Mouse (Mus musculus) urinary bladder, postnatal 25 days (tissue): ENCODE measurements around the gene Cbx4.

Experiments
- DNase-seq: peaks from one replicate; pipeline ENCODE4 v3.0.0; 2022; ENCODE audit warnings: low spot score

The Cbx4 gene

DNA sequence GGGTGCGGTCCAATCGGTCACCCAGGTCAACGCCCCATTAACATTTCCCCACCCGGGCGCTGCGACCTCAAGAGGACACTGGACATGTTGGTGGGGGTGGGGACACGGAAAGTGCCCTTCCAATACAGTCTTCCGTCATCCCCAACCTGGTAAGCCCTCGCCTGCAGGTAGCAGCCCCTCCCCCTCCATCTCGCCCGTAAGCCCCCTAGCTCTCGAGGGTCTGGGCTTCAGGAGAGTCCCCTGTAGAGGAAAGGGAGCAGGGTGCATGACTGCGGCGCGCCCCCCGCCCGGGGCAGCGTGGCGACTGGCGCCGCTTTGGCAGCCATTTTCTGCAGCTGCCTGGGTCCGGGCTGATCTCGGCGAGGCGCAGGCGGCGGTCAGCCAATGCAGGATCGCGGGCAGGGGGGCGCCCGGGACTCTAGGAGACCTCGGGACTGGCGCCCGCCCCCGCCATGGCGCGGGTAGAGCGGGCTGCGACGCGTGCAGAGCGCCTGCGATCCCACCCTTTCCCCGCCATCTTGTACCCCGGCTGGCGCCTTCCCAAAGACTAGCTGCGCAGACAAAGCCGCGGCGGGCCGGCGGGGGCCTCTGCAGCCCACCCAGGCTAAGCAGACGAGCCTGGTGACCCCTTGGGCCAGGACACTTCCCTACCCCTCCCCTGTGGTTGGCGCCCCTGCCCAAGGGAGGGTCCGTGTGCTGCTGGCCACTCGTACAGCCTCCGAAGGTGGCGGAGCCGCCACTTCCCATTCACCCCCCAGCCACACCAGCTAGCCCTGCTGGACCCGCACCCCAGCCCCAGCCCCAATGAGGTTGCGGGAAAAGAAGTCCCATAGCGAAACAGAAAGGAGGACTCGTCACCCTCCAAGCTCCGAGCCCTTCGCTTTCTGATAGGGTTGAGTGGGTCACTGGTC is 29.5 kb downstream of the Cbx4 start:
- DNase-seq, result peak; percentile 51

DNA sequence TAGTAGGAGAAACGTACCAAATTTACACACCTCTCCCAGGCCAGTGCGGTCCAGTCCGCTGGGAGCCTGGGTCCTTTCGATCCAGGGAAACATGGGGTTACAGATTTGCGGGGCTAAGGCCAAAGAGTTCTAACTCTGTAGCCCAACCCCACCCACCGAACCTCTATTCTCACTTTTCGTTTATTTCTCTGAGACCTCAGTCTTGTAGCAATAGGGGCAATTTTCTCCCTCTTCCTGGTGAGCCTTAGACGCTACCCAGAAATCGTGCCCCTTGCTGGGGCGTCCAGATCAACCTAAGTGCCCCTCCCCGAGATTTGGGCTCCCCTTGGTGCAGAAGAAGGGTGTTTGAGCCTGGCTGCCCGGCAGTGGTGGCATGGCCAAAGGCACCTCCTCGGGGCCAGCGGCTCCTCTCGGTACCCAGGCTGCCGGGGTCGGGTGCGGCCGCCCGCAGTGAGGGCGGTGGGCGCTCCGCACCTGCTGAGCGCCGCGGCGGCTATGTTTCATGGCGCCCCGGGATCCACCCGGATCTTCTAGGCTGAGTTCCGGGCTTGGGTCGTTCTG is 30.4 kb downstream of the Cbx4 start:
- peak; percentile 23 for DNase-seq

DNA sequence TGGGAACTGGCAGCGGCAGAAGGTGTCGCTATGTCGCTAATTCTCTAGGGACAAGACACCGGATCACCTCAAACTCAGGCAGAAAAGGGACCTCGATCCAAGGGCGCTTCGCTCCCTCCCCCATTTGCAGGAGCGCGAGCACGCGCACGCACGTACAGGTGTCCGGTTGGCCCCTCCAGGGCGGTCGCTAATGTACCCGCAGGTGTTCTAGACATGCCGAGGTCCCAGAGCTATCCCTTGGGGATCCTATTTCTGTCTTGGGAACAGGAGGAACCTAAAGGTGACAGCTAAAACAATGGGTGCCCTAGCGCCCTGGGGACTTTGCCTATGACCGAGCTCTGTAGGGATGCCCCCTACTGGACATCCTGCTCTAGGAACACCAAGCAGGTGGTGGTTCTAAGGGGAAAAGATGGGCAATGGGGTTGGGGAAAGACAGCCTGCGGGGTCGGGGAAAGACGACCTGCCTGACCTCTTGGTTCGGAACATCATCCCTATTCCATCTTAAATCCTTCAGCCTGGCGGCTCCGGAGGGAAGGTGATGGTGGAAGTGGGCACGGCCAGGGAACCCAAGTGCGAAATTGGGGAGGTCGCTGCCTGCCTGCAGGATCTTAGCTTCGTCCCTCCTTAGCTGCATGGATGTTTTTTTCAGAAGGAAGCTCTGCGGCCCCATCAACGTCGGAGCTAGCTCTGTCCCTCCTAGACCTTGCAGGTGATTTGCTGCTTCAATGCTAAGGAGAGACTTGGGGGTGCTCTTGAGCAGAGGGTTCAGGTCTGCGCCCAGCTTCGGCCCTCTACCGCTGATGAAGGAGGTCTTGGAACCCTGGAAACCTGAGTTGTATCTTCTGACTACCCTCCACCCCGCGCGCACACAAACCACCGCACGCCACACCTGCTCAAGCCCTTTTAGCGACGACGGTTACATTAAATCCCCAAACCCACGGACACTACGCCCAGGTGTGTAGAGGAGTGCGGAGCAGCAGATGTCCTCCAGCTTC is 31.4 kb downstream of the Cbx4 start:
- DNase-seq, result peak; percentile 33

DNA sequence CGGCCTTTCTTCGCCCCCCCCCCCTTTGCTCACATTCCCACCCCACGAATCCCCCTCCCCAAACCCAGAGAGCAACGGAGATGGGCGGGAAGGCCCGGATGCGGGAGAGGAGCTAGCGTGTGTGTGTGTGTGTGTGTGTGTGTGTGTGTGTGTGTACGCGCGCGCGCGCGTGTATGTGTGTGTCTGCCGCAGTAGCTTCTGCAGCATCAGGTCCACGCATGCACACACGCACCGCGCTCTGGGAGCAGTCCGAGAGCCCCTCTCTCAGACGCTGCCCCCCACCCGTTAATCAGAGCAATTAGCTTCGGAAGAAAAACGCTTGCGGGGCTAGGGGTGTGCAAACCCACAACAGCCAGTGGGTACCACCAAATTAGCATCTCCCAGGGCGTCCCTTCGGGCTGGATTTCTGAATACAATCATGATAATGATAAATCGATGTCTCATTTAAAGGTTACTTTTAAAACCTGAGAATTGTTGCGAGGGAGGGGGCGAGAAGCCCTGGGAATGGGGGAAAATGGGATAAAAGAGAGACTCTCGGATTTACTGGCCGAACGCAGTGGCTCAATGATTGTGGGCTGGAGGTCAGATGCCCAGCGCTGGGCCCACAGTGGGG is 32.2 kb downstream of the Cbx4 start:
- DNase-seq, result peak; percentile 18

DNA sequence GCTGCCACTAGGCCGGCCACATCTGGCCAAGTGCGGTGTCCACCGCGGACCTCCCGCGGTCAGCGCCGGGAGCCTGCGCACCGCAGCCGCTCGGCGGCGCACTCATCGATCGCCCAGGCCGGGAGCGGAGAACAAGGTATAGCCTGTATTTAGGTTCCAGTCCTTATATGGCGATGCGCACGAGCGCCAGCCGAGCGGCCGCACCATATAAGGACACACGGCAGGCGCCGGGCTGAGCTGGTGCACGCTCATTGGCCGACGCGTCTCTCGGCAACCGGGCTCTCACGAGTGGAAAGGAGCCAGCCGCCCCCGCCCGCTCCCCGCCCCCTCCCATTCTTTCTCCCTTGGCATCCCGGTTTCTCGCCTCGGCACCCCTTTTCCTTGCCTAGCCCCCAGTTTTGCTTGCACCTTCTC is 32.8 kb downstream of the Cbx4 start:
- peak; percentile 66 for DNase-seq

DNA sequence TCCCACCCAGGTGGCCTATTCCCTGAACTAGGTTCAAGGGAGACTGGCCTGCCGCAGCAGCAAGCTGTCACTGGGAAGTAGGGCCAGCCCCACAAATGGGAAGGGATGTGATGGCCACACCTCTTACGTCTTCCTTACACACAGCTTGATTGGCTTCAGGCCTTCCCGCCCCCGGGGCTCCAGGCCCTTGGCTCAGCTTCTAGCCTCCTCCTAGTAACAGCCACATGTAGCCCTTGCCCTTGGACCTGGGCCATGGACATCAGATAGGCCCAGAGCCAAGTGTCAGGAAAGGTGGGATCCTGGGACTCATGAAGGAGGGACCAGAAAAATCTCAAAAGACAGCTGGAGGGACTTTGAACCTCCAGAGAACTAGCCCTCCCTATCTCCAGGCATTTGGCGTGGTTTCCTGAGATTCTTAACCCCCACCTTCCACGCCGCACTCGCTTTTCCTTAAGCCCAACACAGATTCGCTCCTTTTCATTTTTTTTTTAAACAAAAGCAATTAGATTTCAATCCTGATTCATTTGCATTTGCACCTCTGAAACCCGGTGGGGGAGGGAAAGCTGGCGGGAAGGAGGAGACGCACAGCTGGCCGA is 33.3 kb downstream of the Cbx4 start:
- peak; percentile 23 for DNase-seq

DNA sequence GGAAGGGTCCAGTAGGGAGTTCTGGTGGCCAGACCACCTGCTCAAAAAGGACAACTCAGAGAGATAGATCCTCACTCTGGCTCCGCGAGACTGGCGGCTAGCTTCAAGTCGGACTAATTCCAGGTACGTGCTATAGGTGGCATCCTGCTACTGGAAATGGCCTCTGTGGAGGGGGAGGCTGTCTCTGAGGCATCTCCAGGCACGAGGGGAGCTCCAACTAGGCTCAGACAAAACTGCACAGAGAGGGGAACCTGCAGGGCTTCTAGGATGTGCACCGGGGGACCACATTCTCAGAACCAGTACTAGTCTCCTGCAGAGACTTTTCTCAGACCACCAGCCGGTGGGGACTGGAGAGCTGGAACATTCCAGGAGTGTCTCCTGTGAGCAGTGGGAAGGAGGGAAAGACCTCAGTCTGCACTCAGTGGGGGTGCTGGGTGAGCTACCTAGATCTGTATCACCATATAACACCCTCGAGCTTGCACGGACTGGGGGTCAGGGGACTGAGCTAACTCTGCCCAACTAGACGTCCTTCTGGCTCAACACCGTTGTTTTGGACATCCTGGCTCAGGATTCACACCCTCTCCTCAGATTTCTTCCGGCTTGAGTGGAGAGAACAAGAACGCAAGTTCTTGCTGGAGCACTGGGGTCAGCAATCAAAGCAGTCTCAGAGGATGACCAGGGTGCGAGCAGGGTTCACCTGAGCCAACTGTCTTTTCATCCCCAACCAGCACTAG is 33.9 kb downstream of the Cbx4 start:
- peak; percentile 15 for DNase-seq

DNA sequence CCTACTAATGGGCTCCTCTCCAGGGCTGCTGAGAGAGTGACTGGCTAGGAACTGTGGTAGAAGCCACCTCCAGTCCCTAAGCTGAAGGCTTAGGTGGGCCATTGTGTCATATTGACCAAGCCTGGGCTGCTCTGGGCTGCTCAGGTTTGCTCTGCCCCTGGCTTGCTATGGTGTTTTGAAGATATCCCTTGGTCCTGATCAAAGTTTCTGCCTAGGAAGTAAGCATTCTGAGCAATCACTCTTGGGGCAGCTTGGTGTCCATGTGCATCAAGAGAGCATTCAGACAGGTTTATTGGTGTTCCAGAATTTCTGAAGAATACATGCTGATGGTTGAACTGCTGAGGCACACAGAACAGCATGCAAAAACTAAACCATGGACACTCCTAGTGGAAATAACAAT is 34.6 kb downstream of the Cbx4 start:
- DNase-seq, result no peak

DNA sequence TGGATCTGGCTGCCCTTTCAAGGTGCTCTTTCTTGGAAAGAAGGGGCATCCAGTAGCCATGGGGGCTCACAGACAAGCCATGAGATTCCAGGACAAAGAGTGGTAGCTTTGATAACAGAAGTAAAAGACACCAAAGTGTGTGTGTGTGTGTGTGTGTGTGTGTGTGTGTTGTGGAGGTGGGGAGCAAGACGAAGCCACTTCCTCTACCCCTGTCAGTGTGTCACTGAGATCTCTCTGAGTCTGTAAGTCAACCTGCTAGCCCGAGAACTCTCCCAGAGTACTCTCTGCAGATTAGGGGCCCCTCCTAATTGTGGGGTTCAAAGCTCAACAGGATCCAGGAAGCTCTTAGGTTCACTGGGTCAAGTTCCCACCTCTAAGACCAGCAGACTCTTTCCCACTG is 35.7 kb downstream of the Cbx4 start:
- DNase-seq, result no peak

DNA sequence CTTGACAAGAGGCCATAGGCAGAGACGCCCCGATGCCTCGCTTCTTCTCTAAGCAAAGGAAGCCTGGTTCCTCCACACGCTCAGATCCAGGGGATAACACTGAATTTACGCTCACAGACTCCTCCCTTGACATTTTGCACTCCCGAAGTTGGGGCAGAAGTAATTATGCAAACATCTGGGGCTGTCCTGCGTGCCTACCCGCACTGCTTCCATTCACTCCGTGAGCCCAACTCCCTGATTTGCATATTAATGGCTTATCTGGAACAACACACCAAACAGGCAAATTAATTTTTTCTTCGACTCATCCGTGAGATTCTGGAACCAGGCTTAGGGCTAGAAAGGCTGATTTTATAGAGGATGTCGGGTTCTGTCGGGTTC is 37.9 kb downstream of the Cbx4 start:
- no peak for DNase-seq

DNA sequence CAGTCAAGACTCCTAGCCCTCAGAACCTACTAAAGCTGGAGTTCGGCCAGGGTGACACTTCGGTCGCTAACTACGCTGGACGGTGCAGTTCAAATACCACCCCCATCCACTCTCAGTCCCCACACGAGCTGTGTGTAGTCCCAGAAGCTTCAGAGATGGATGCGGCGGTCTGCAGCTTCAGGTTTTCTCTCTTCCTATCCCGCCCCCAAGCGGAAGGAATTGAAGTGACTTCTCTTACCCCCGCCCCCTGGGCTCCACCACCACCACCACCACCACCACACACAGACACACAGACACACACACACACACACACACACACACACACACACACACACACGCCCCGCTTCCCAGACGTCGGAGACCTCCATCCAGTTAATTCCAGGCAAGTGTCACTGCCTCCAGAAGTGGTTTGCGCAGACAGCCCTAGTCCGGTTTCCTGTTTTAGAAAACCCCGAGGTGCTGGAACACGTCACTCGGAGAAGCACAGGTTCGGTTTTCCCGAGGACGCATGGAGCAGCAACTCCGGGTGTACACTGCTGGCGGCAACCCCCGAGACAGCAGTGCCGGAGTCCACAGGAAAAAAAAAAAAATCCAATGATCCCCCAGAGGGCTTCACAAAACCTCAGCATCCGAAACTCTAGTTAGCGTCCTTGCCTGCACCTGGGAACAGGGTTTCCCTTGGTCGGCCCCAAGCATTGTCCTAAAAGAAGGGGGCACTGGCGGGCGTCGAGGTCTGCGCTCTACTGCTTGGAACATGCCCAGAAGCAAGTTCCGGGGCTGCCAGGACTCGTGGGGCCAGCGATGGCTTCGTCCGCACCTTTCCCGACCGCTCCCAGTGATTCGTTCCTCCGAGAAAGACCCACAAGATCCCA is 38.5 kb downstream of the Cbx4 start:
- peak; percentile 31 for DNase-seq

DNA sequence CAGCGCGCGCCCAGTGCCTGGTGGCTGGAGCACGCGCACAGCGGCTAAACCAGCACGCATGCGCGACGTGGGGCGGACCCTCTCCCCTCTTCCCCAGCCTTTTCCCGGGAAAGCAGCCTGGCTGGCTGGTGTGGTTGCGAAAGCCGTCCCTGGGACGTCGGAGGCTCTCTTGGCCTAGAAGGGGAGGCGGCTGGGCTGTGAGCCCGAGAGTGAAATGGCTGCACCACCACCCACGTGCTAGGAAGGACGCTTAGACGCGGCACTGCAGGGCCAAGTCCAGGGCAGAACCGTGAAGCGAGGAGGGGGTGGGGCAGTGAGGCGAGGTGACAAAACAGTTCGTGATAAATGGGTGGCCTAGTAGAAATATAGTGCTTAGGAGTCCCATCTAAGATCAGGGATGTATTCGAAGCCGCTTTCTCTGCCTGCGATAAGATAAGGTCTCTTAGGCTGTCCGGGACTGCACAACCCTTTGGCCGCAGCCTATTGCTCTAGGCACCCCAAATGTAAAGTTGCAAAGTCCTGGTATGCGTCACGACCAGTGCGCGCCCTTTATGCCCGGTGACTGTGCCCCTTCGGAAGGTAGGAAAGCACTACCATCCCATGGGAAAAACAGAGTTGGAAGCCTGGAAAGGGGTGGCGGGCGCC is 39.3 kb downstream of the Cbx4 start:
- peak; percentile 58 for DNase-seq

DNA sequence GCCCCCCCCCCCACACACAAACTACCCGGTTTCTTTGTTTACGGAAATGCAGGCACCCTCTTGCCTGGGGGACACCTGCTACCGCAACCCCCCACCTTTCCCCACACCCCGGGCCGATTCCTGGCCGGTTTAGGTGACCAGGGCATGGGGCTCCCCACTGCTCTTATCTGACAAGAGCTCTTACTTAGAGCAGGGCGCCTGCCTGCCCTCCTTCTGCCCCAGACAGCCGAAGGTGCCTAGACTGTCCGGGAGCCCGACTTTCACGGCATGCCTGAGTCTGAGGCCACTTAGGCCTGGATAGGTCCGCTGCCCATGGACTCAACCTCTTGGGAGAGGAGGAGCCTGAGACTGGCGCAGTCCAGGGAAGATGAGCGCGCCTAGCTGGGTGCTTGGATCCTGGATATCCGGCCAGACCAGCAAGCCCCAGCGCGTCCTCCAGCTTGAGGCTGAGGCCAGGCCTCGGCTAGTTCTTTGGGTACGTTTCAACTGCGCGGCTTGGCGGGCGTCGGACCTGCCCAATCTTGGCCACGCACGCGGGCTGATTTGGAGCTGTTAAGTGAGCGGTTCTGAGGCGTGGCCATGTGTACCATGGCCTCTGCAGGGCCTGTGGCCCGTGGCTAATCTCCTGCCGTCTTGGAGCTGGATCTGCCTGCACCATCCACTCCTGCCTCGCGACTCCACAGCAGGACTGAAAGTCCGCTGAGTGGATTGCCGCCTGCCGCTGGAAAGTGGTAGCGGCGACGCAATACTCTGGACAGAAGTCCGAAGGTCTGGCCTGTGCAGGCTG is 41.3 kb downstream of the Cbx4 start:
- DNase-seq, result no peak

DNA sequence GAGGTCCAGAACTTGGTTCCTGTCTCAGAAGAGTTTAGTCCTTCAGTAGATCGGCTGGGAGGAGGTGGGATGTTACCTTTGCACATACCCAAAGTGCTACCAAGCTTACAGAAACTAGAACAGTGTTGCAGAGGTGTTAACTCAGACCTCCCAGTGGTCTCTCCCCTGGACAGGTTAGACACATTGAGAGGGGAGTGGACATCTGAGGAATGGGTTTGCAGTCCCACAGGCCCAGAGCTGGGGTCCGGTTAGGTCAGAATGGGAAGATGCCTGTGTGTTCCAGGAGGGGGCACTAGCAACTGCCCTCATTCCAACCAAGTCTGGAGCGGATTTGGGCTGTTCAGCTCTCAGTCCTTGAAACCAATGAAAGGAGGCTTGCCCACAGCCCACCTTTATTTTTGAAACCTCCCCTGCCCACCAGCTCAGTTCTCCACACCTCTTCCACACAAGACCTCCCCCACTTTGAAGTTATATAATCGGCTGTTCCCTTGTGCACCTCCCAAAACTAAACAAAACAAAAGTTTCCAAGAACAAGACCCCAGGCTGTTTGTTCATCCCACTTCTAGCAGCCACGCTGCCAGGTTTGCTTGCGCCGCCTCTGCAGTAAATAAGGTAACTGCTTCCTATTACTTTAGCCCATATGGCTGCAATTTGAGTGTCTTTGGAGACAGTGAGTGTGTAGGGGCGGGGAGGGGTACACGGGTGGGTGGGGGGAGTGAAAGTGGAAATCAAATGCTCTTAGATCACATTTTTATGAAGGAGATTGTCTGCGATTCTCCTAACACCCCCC is 42.1 kb downstream of the Cbx4 start:
- DNase-seq, result no peak

DNA sequence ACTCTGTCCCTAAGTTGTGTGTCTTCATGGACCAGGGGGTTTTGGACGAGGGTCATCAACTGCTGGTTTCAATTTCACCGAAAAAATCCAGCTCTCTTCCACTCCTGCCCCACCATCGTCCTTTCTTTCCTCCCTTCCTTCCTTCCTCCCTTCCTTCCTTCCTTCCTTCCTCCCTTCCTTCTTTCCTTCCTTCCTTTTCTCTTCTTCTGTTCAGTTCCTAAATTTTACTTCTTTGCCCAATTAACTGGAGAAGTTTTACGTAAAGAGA is 42.8 kb downstream of the Cbx4 start:
- no peak for DNase-seq

DNA sequence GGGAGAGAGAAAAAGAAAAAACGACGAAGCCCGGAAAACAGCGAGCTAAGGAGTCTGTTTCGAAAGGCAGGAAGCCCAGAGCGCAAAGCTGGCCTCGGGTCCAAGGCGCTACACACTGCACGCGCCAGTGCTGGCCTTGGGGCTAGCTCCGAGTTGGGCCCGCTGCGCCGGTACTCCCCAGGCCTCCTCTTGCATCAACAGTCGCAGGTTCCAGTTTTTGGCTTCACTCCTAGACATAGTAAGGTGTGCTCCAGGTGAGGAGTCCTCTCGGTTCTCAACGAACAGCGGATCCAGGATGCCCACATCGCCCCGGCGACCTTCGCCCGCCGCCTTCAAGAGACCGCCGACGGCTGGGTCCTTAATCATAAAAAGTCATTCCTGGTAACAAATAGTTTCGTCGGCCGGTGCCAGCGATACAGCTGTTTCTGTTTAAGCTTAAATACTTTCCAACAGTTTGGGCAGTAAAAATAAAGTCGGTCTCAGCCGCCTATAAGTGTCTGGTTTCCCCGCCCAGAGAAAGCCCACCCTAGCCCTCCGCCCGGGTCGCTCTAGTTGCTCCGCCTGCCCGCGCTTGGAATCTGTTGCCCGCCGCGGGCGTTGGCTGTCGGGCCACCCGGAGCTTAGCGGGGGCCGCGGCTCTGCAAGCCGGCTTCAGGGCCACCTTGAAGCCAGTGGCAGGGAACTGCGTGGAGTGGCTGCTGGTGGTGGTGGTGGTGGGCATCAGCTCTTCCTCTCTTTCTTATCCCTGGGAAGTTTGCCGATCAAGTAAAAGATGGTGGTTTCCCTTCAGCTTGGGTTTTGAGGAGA is 43.4 kb downstream of the Cbx4 start:
- no peak for DNase-seq

DNA sequence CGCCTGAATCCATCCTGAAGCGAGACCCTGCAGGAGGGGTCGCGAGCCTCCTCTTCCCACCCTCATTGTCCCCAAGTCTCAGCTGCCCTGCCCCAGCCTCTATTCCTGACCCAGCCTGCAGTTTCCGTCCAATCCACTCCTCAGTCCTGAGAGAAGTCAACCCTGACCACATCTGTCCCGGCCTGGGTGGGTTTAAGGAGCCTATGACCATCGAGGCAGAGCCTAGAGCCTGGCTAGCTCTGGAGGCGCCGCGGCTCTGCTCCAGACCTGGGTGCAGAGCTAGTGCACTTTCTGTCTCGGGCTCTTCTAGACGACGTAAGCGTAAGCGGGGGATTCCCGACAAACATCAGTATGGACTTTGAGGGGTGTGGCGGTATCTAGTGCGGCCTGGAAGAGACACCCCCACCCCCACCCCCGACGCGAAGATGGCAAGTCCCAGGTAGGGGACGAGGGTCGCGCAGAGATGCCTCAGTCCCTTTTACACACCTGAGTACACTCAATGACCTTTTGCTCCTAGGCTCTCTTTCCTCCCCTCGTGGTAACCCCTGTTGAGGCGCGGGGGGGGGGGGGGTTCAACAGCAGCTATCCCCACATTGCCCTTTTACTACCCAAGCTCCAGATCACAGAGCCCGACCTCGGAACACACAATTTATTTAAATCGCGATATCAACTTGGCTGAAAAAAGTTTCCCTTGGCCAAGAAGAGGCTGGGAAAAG is 44.1 kb downstream of the Cbx4 start:
- no peak for DNase-seq
